Mouse (Mus musculus) thymus, postnatal 4 days (tissue): ENCODE measurements at regions not wholly inside any gene's neighbourhood (a gene's known extent, or its start where the extent isn't known, plus 50 kb on each side); places are given as distances from the start of the nearest gene placed in this dataset.
"Not testable (repeated sequence)": the region's sequence is repeated elsewhere in the genome, so short reads cannot be mapped to it uniquely, and the experiment has no call there.

ENCODE experiments used
- DNase-seq: peaks from one replicate; pipeline ENCODE4 v3.0.0; 2021

GRCm38 (mm10) chr10:25695798-25696197 is 159.7 kb upstream of the Smlr1 start:
- no peak for DNase-seq

- DNase-seq: peak; percentile 76
These were observed 145.2 kb upstream of the Smlr1 start for GRCm38 (mm10) chr10:25681243-25681642.

GRCm38 (mm10) chr10:25677889-25678288 is 141.8 kb upstream of the Smlr1 start:
- DNase-seq: no peak

- no peak for DNase-seq
These were observed 139.3 kb upstream of the Smlr1 start for GRCm38 (mm10) chr10:25675368-25675767.

GRCm38 (mm10) chr10:25670061-25670460 is 134.0 kb upstream of the Smlr1 start:
- no peak for DNase-seq

- DNase-seq: no peak
These were observed 116.9 kb upstream of the Smlr1 start for GRCm38 (mm10) chr10:25652742-25653563.

GRCm38 (mm10) chr10:25647740-25648139 is 111.7 kb upstream of the Smlr1 start:
- no peak for DNase-seq

GRCm38 (mm10) chr10:25643518-25643993 is 107.5 kb upstream of the Smlr1 start:
- DNase-seq: no peak

GRCm38 (mm10) chr10:25642079-25642696 is 106.1 kb upstream of the Smlr1 start:
- no peak for DNase-seq

GRCm38 (mm10) chr10:25633058-25633614 is 97.1 kb upstream of the Smlr1 start:
- DNase-seq: no peak

- DNase-seq: no peak
These were observed 96.2 kb upstream of the Smlr1 start for GRCm38 (mm10) chr10:25632306-25632705.

GRCm38 (mm10) chr10:25622585-25622984 is 86.5 kb upstream of the Smlr1 start:
- DNase-seq: no peak

- DNase-seq: not testable (repeated sequence)
These were observed 85.7 kb upstream of the Smlr1 start for GRCm38 (mm10) chr10:25621747-25622134.

- DNase-seq: peak; percentile 5
These were observed 85.1 kb upstream of the Smlr1 start for GRCm38 (mm10) chr10:25620939-25621746.

GRCm38 (mm10) chr10:25619702-25620101 is 83.6 kb upstream of the Smlr1 start:
- DNase-seq: no peak

GRCm38 (mm10) chr10:25601471-25601870 is 65.4 kb upstream of the Smlr1 start:
- no peak for DNase-seq

- DNase-seq: no peak
These were observed 53.2 kb upstream of the Smlr1 start for GRCm38 (mm10) chr10:25589316-25589645.

- DNase-seq: no peak
These were observed 52.7 kb upstream of the Smlr1 start for GRCm38 (mm10) chr10:25588611-25589315.
